Mouse (Mus musculus): Measurements from ENCODE around the gene Zscan12. TPM values are rescaled to one million over a fixed set of nuclear protein-coding genes. Genes with fewer than 3 reads are reported as not detected.

The Zscan12 gene
- 1.5 and 1.6 TPM in 2 replicates for polyA plus RNA-seq (2012; rRNA removed)

DNA sequence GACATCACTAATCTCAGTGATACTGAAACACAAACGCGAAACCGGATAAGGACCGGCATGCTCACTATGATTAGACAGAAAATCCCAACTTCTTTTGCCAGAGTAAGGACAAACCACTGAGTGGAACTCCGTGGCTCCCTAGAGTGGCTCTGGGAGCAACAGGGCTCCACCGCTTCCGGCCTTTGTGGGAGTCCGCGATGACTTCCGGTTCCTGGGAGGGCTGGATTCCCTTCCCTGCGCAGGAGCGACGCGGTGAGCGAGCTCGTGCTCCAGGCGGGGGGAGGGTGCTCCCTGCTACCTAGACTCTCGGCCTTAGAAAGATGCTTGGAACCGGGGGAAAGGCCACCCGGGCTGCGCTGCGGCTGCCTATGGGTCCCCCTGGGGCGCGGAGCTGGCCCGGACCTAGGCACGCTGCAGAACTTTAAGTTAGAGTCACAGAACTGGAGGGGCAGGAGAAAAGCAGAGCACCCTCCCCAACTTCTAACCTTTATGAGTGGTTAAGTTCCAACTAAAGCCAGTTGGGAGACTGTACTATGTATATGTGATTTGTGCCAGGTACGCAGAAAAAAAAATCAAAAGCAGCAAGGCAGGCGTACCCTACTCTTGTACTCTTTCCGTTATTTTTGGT is at the start of gene Zscan12:
TSS of gene Zscan12 (plus strand) at position 200 of the 628 bp plus-strand sequence.
- no peaks in the 10 kb centered on the region for H3K36me3 ChIP-seq (ENCODE audit: control insufficient read depth, insufficient read depth, low read length)
- H3K4me3 ChIP-seq (ENCODE audit: control insufficient read depth, insufficient read depth, low read length) = peak within 1 kb of the TSS; percentile 63
- TF ChIP-seq POLR2A (IDR thresholded peaks at IDR 0.05; ENCODE audit: control insufficient read depth, extremely low read depth, insufficient read depth, low read length, poor library complexity) (peak; percentile 66), CTCF (IDR thresholded peaks at IDR 0.05; ENCODE audit: borderline replicate concordance, control insufficient read depth, extremely low read depth, insufficient read depth, low read length, poor library complexity) (no peak)
- peak; percentile 84 for DNase-seq
- no peaks in the 10 kb centered on the region for H3K27me3 ChIP-seq (ENCODE audit: control insufficient read depth, insufficient read depth, low read length)
- WGBS = under 1% methylated on average over 29 of the region's 29 CpGs
- peaks cover 8% of the 10 kb centered on the region for H3K4me1 ChIP-seq (replicated peaks; ENCODE audit: control insufficient read depth, insufficient read depth, low read length)
- H3K27ac ChIP-seq (ENCODE audit: control insufficient read depth, insufficient read depth, low read length) = no peak within 1 kb of the TSS

DNA sequence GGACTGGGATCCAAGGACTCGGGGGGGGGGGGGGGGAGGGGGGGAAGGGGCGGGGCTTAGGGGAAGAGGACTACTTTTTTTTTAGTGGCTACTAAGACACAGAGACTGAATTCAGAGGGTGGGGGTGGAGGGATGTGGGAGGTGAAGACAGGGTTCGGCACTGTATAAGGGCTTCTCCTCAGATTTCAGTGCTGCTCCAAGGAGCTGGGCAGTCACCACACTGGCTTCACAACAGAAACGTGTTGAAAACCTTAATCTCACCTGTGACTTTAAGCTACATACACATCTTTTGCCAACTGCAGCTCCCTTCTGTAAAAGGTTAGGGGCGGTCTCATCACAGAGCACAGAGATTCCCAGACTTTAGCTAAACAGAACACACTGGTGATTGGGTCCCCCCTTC is 49.8 kb upstream of the Zscan12 start:
- TF ChIP-seq POLR2A (IDR thresholded peaks at IDR 0.05; ENCODE audit: control insufficient read depth, extremely low read depth, insufficient read depth, low read length, poor library complexity) (no peak), CTCF (IDR thresholded peaks at IDR 0.05; ENCODE audit: borderline replicate concordance, control insufficient read depth, extremely low read depth, insufficient read depth, low read length, poor library complexity) (no peak)
- WGBS = 56% methylated on average over 5 of the region's 5 CpGs
- Histone ChIP-seq H3K4me3 (ENCODE audit: control insufficient read depth, insufficient read depth, low read length) (no peak overlapping the region), H3K36me3 (ENCODE audit: control insufficient read depth, insufficient read depth, low read length) (no peaks in the 10 kb centered on the region), H3K27me3 (ENCODE audit: control insufficient read depth, insufficient read depth, low read length) (no peaks in the 10 kb centered on the region), H3K4me1 (replicated peaks; ENCODE audit: control insufficient read depth, insufficient read depth, low read length) (no peaks in the 10 kb centered on the region), H3K27ac (ENCODE audit: control insufficient read depth, insufficient read depth, low read length) (no peak overlapping the region)
- DNase-seq = no peak

DNA sequence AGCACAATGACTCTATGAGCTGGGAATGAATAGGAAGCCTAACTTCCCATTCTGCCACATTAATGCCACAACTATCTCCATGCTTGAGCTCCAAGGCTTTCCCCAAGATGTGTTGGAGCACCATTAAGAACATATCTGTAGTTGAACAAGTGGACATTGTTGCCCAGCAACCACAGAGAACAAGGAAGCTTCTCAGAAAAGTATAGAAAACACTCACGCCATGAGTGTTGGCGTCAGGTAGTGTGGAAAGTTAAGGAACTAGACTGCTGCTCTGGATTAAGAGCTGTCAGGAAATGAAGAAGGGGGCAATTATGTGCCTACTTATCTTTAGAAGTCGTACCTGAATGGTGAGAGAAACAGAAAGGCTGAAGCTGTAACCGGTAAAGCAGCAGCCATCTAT is 48.7 kb upstream of the Zscan12 start:
- Histone ChIP-seq H3K4me1 (replicated peaks; ENCODE audit: control insufficient read depth, insufficient read depth, low read length) (no peaks in the 10 kb centered on the region), H3K27ac (ENCODE audit: control insufficient read depth, insufficient read depth, low read length) (no peak overlapping the region), H3K4me3 (ENCODE audit: control insufficient read depth, insufficient read depth, low read length) (no peak overlapping the region), H3K36me3 (ENCODE audit: control insufficient read depth, insufficient read depth, low read length) (no peaks in the 10 kb centered on the region), H3K27me3 (ENCODE audit: control insufficient read depth, insufficient read depth, low read length) (no peaks in the 10 kb centered on the region)
- 87% methylated on average over 4 of the region's 4 CpGs for WGBS
- no peak for DNase-seq
- TF ChIP-seq POLR2A (IDR thresholded peaks at IDR 0.05; ENCODE audit: control insufficient read depth, extremely low read depth, insufficient read depth, low read length, poor library complexity) (no peak), CTCF (IDR thresholded peaks at IDR 0.05; ENCODE audit: borderline replicate concordance, control insufficient read depth, extremely low read depth, insufficient read depth, low read length, poor library complexity) (no peak)

DNA sequence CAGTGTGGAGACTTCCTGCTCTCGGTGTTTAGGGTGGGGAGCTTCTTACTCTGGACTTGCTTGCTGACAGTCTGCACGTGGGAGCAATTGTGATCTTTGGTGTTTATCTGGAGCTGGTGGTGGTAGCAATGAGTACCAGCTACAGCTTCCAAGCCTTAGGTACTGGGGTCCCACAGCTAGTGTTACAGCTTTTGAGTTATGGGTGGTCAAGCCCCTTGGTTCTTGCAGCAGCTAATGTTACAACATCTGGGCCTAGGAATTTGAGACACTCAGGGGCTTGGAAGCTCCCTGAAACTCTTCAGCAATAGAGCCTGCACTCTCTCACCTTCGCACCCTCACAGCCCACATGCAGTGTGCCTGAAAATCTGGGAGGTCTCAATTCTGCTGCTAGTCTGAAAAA is 42.4 kb upstream of the Zscan12 start:
- H3K36me3 ChIP-seq (ENCODE audit: control insufficient read depth, insufficient read depth, low read length) = no peaks in the 10 kb centered on the region
- H3K27ac ChIP-seq (ENCODE audit: control insufficient read depth, insufficient read depth, low read length) = no peak overlapping the region
- WGBS = 76% methylated on average over 3 of the region's 3 CpGs
- DNase-seq = no peak
- no peak for TF ChIP-seq CTCF (IDR thresholded peaks at IDR 0.05; ENCODE audit: borderline replicate concordance, control insufficient read depth, extremely low read depth, insufficient read depth, low read length, poor library complexity)
- no peak for TF ChIP-seq POLR2A (IDR thresholded peaks at IDR 0.05; ENCODE audit: control insufficient read depth, extremely low read depth, insufficient read depth, low read length, poor library complexity)
- H3K4me3 ChIP-seq (ENCODE audit: control insufficient read depth, insufficient read depth, low read length) = no peak overlapping the region
- no peaks in the 10 kb centered on the region for H3K27me3 ChIP-seq (ENCODE audit: control insufficient read depth, insufficient read depth, low read length)
- H3K4me1 ChIP-seq (replicated peaks; ENCODE audit: control insufficient read depth, insufficient read depth, low read length) = peaks cover 5% of the 10 kb centered on the region; the same call in 1 of the 2 replicates

DNA sequence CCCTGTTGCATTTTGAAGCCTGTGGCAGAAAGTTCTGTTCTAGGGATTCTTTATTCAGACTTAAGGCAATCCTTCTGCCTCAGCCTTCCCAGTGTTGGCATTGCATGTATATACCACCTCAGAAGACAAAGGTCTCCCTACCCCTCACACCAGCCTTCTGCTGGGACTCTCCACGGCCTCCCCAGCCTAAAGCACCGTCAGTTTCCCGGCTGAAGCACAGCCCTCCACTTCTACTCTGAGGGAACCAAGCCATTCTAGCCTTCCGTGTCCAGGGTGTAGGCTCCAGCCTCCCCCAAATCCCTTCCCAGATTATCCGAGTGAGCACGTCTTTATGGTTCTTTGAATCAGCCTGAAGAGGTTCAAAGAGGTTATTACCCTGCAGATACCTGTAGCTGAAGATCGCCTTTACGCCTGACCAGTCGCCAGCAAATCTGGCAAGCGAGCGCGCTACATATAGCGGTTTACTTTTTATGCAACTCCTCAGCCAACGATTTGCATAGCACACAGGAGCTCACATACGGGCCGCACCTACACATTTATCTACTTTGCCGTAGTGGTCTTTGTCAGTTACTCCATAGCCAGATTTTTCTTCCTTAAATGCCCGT is 40.6 kb upstream of the Zscan12 start:
- no peaks in the 10 kb centered on the region; the same call in 1 of the 2 replicates for H3K27me3 ChIP-seq (ENCODE audit: control insufficient read depth, insufficient read depth, low read length)
- no peaks in the 10 kb centered on the region for H3K36me3 ChIP-seq (ENCODE audit: control insufficient read depth, insufficient read depth, low read length)
- no peak for DNase-seq
- TF ChIP-seq CTCF (IDR thresholded peaks at IDR 0.05; ENCODE audit: borderline replicate concordance, control insufficient read depth, extremely low read depth, insufficient read depth, low read length, poor library complexity) (no peak), POLR2A (IDR thresholded peaks at IDR 0.05; ENCODE audit: control insufficient read depth, extremely low read depth, insufficient read depth, low read length, poor library complexity) (no peak)
- H3K27ac ChIP-seq (ENCODE audit: control insufficient read depth, insufficient read depth, low read length) = no peak overlapping the region
- peaks cover 9% of the 10 kb centered on the region; the same call in 1 of the 2 replicates for H3K4me1 ChIP-seq (replicated peaks; ENCODE audit: control insufficient read depth, insufficient read depth, low read length)
- no peak overlapping the region for H3K4me3 ChIP-seq (ENCODE audit: control insufficient read depth, insufficient read depth, low read length)
- 48% methylated on average over 18 of the region's 18 CpGs for whole genome bisulfite sequencing

DNA sequence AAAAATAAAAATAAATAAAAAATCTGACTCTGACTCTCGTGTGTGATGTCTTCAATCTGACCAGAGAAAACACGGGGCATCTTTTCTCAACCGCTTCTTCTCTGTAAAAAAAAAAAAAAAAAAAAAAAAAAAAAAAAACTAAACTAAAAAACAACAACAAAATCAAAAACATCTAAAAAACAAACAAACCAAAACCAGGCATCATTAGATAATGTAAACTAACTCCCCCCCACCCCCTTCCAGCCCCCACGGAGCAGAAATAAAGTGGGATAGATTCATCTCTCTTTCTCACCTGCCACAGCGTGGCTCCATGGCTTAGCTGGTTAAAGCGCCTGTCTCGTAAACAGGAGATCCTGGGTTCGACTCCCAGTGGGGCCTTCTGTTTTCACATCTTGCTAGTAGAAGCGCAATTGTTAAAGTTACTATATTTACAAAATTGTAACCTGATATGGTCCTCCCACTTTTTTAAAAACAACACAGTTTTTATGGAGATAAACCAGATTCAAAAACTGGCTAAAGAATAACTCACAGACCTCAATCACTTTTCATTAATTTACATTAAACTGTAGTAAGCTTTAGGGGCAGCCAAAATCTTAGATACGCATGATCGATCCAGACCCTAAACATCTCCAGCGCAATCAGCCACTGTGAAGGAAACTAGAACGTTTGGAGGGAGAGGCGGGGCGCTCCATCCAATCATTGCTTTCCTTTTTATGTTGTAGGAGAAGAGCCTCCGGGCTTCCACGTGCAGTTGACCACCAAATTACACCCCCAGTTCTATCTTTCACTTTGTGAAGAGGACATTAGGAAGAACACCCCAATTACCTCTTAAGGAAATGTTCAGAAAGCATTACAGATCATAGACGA is 39.9 kb upstream of the Zscan12 start:
- no peak overlapping the region for H3K4me3 ChIP-seq (ENCODE audit: control insufficient read depth, insufficient read depth, low read length)
- TF ChIP-seq CTCF (IDR thresholded peaks at IDR 0.05; ENCODE audit: borderline replicate concordance, control insufficient read depth, extremely low read depth, insufficient read depth, low read length, poor library complexity) (no peak), POLR2A (IDR thresholded peaks at IDR 0.05; ENCODE audit: control insufficient read depth, extremely low read depth, insufficient read depth, low read length, poor library complexity) (no peak)
- H3K4me1 ChIP-seq (replicated peaks; ENCODE audit: control insufficient read depth, insufficient read depth, low read length) = peaks cover 9% of the 10 kb centered on the region; the same call in 1 of the 2 replicates
- 14% methylated on average over 18 of the region's 18 CpGs for WGBS
- no peak overlapping the region for H3K27ac ChIP-seq (ENCODE audit: control insufficient read depth, insufficient read depth, low read length)
- H3K36me3 ChIP-seq (ENCODE audit: control insufficient read depth, insufficient read depth, low read length) = no peaks in the 10 kb centered on the region
- H3K27me3 ChIP-seq (ENCODE audit: control insufficient read depth, insufficient read depth, low read length) = no peaks in the 10 kb centered on the region; the same call in 1 of the 2 replicates
- DNase-seq = no peak

All from thymus, adult 2 months (tissue).